Mouse (Mus musculus) thymus, adult 2 months (tissue): ENCODE results near the gene Ndufa4l2.

ENCODE experiments used
- CTCF ChIP-seq: fragments of 200-500 bp; IDR thresholded peaks from 2 replicates; pipeline ENCODE4 v1.5.1; 2012; ENCODE audit warnings: mild to moderate bottlenecking, control low read depth, low read length, moderate library complexity, borderline replicate concordance; ENCODE audit not compliant: control insufficient read depth, poor library complexity, insufficient read depth; ENCODE audit errors: extremely low read depth
- POLR2A ChIP-seq: fragments of 200-500 bp; IDR thresholded peaks from 2 replicates; pipeline ENCODE4 v1.6.1; 2012; ENCODE audit warnings: mild to moderate bottlenecking, low read length, control low read depth, moderate library complexity; ENCODE audit not compliant: control insufficient read depth, poor library complexity, insufficient read depth; ENCODE audit errors: extremely low read depth

GRCm38 (mm10) chr10:127530945-127531344 is 16.2 kb downstream of the Ndufa4l2 start:
- TF ChIP-seq CTCF (no peak), POLR2A (no peak)
